Mouse (Mus musculus) cerebellum, adult 2 months (tissue): ENCODE measurements around the gene Ube2g2.

Experiments
- CTCF ChIP-seq: fragments of 200-500 bp; IDR thresholded peaks from 2 replicates; pipeline ENCODE4 v1.5.1; 2011; ENCODE audit warnings: low read depth, mild to moderate bottlenecking, control low read depth, low read length, moderate library complexity, borderline replicate concordance; ENCODE audit not compliant: insufficient read depth
- POLR2A ChIP-seq: fragments of 200-500 bp; IDR thresholded peaks from 2 replicates; pipeline ENCODE4 v1.6.1; 2011; ENCODE audit warnings: low read length, control low read depth, borderline replicate concordance; ENCODE audit not compliant: insufficient read depth

DNA sequence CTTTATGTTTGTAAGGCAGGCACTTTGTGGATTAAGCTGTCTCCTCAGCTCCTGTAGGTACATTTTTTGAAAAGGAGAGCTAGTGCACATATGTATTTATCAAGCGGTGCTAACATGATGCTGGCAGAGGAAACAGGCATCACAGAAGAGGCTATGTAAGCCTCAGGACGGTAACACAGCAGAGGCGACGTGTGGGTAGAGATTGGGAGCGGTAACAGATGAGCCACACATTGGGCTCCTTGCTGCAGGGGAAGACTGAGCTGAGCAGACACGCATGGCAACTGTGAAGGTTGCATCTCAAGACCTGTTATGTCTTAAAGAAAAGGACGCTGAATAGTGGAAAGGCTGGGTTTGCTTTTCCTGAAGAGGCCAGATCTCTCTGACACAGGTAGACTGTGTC is 60.9 kb downstream of the Ube2g2 start:
- TF ChIP-seq CTCF (no peak), POLR2A (no peak)
